Mouse (Mus musculus) heart, adult 2 months (tissue): ENCODE measurements at regions not wholly inside any gene's neighbourhood (a gene's known extent, or its start where the extent isn't known, plus 50 kb on each side); places are given as distances from the start of the nearest gene placed in this dataset.

ENCODE experiments used
- EP300 ChIP-seq: fragments of 200-500 bp; IDR thresholded peaks from 2 replicates; pipeline ENCODE4 v1.6.1; 2011; ENCODE audit warnings: low read depth, low read length, control low read depth; ENCODE audit not compliant: insufficient read depth
- POLR2A ChIP-seq: fragments of 200-500 bp; IDR thresholded peaks from 2 replicates; pipeline ENCODE4 v1.6.1; 2011; ENCODE audit warnings: mild to moderate bottlenecking, low read depth, low read length, control low read depth; ENCODE audit not compliant: insufficient read depth

DNA sequence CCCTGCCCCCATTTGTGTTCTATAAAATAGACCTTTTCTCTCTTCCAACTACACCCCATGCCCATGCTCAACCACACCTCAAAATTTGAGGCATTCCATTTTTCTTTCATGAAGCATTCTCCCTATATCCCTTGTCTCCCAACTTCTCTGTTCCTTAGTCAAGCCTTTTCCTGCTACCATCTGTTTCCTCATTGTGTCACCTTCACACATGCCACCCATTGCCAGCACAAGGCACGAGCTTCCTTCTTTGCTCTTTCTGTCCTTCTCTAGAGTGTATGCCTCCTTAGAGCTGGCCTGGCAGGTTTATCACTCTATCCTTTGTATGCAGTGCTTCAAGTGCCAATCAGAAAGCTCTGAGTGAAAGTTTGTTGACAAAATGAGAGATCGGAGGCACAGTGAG is 229.7 kb downstream of the Cbln1 start:
- TF ChIP-seq POLR2A, result no peak
- no peak for TF ChIP-seq EP300
